Mouse (Mus musculus) layer of hippocampus, adult 2 months (tissue): ENCODE data around the gene Gss. TPM values are rescaled to one million over a fixed set of nuclear protein-coding genes. Genes with fewer than 3 reads are reported as not detected.

Experiments
- DNase-seq, 2 experiments: peaks; one replicate each; pipeline ENCODE4 v3.0.0; 2022; ENCODE audit warnings: low spot score in 2 of 2
- H3K27ac ChIP-seq: fragments of 200-600 bp; 2 replicates; pipeline ENCODE4 v1.8.1; 2022
- H3K4me3 ChIP-seq: fragments of 200-600 bp; 2 replicates; pipeline ENCODE4 v1.8.1; 2022; ENCODE audit warnings: mild to moderate bottlenecking
- CTCF ChIP-seq: fragments of 200-600 bp; conservative IDR thresholded peaks from 2 replicates; pipeline ENCODE4 v1.8.1; 2022; ENCODE audit warnings: antibody characterized with exemption, mild to moderate bottlenecking, moderate library complexity
- microRNA-seq, 2 experiments: library from miRNA; unstranded; fragments of <30 nt; microRNA quantifications; one replicate each; pipeline ENCODE4 v1.2.0; 2021
- total RNA-seq, 2 experiments: library from RNA; stranded (reverse); gene quantifications; 2 replicates each; pipeline ENCODE4 v1.2.3; 2021

Gene Gss
- total RNA-seq, 2 experiments from 2014 or later, result 25.6 to 26.2 TPM

DNA sequence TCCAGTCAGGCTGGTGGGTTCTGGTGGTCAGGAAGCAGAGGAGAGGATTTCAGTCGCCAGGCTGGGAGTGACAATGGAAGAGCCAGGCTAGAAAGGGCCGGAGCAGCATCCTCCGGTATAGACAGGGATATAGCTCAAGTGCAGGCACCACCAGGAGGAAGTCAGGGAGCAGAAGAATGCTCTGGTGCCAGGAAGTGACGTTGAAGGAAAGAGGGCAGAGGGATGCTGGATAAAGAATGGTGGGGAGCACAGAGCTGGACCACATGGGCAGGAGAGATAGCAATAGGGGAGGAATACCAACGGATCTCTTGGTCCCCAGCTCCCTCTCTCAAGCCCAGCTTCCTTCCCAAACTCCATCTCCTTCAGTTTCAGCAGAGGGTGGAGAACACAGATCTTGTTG is 79.1 kb downstream of the Gss start:
- DNase-seq, result peak; percentile 65 to 66
- Histone ChIP-seq H3K27ac (peak overlapping the region; percentile 99), H3K4me3 (peak overlapping the region; percentile 82)
- 0 out of 2 replicates have a peak, but pooled peaks have one; percentile 11 for TF ChIP-seq CTCF

Small RNA genes within 50 kb of the gene (microRNA-seq; reads per million reads assigned to microRNA genes)
- gene Mir499, result 5.8 to 9.4 reads per million in 2 experiments

Other genes with a start within 250 kb of the Gss start
- 10 to 100 TPM; 26.3 to 26.6 TPM for gene Pigu, start 235.4 kb downstream of the Gss start, total RNA-seq
- gene Trp53inp2, start 211.8 kb downstream of the Gss start, total RNA-seq, result 100 to 1,000 TPM; 109 to 111 TPM
- gene Ncoa6, start 118.9 kb downstream of the Gss start, total RNA-seq, result 10 to 100 TPM; 70.4 to 76.3 TPM
- gene Acss2, start 74.9 kb downstream of the Gss start, total RNA-seq, result 10 to 100 TPM; 62.6 to 70.8 TPM
- gene Ggt7, start 74.6 kb downstream of the Gss start, total RNA-seq, result 100 to 1,000 TPM; 114 to 124 TPM
- 1 to 10 TPM; 5.5 to 5.6 TPM for gene Myh7b, start 18.4 kb upstream of the Gss start, total RNA-seq
- 100 to 1,000 TPM; 159 to 164 TPM for gene Trpc4ap, start 99.6 kb upstream of the Gss start, total RNA-seq
- 10 to 100 TPM; 23.6 to 24.8 TPM for gene Edem2, start 136.7 kb upstream of the Gss start, total RNA-seq
- gene Gm17581, start 143.1 kb upstream of the Gss start, total RNA-seq, result not detected
- under 1 TPM; 0.81 to 0.97 TPM for gene Procr, start 158.3 kb upstream of the Gss start, total RNA-seq
- 10 to 100 TPM; 36.8 to 38.5 TPM for gene Mmp24, start 182.5 kb upstream of the Gss start, total RNA-seq
- 10 to 100 TPM; 52.2 to 52.8 TPM for gene BC029722, start 226.6 kb upstream of the Gss start, total RNA-seq
- gene Eif6, start 234.1 kb upstream of the Gss start, total RNA-seq, result 10 to 100 TPM; 61.7 to 65.1 TPM
- gene Fam83c, start 242.0 kb upstream of the Gss start, total RNA-seq, result not detected